ENCODE assay signal across 8 mouse cellular contexts in the genomic region with DNA sequence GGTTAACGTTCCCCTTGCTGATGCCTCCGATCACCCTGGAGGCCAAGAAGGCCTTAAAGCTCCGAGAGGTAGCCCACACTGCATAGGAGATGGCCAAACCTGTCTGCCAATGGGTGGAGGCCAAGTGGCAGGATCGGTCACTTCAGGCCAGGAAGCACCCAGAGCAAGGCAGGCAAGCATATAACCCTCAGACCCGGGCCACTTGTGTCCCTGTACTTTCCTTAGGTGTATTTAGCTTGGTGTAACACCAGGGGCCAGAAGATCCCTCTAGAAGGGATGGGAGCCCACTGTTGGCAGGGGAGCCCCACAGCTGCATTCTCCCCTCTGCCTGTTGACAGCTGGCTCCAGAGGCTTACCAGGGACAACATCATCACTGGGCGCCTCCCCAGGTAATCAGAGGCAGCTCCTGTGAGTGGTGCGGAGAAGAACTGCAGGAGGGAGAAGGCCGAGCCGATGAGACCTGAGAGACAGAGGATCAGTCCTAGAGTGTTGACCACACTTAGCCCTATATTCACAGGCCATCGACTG. TPM values are rescaled to one million over a fixed set of nuclear protein-coding genes. Genes with fewer than 3 reads are reported as not detected.
DNase-seq lines count a peak whose midpoint lies in the region; ATAC-seq and TF ChIP-seq lines count a peak whose summit lies in the region.

No protein-coding gene starts in this region.

- no peak for ATAC-seq in forebrain, embryonic 16.5 days
- no peak for ATAC-seq in liver, embryonic 12.5 days
- no peak for ATAC-seq in stomach, postnatal 0 days (ENCODE audit: low FRiP score, low TSS enrichment)

- H3K27ac ChIP-seq in layer of hippocampus, adult 2 months: peak overlapping the region; percentile 94
- H3K27ac ChIP-seq in bone marrow macrophage, adult 2 months (ENCODE audit: insufficient read depth, low read depth, low read length): no peak overlapping the region
- no peak overlapping the region for H3K27ac ChIP-seq in forebrain, embryonic 16.5 days (ENCODE audit: low read length)
- H3K27ac ChIP-seq in liver, embryonic 12.5 days: peak overlapping the region; percentile 80
- H3K27ac ChIP-seq in stomach, postnatal 0 days (replicated peaks): 0 out of 2 replicates have a peak overlapping the region, but pooled peaks have one; percentile 30

- H3K9me3 ChIP-seq in forebrain, embryonic 16.5 days (ENCODE audit: control insufficient read depth, low read length): no peaks in the 10 kb centered on the region
- no peaks in the 10 kb centered on the region for H3K9me3 ChIP-seq in liver, embryonic 12.5 days (replicated peaks)
- H3K9me3 ChIP-seq in stomach, postnatal 0 days (ENCODE audit: control insufficient read depth, low read length): no peaks in the 10 kb centered on the region

- no peaks in the 10 kb centered on the region for H3K27me3 ChIP-seq in forebrain, embryonic 16.5 days (replicated peaks; ENCODE audit: control insufficient read depth, insufficient read depth, low read length)
- no peaks in the 10 kb centered on the region for H3K27me3 ChIP-seq in liver, embryonic 12.5 days (replicated peaks)
- H3K27me3 ChIP-seq in stomach, postnatal 0 days (ENCODE audit: control insufficient read depth, insufficient read depth, low read length): no peaks in the 10 kb centered on the region

- H3K4me2 ChIP-seq in forebrain, embryonic 16.5 days (ENCODE audit: low read length): peak overlapping the region; percentile 78
- peak overlapping the region; percentile 80 for H3K4me2 ChIP-seq in liver, embryonic 12.5 days
- peak overlapping the region; percentile 93 for H3K4me2 ChIP-seq in stomach, postnatal 0 days (replicated peaks; ENCODE audit: low read depth)

- TF ChIP-seq EP300 in stomach, postnatal 0 days (optimal IDR thresholded peaks at IDR 0.05): no peak

- no peak for TF ChIP-seq CTCF in layer of hippocampus, adult 2 months (conservative IDR thresholded peaks at IDR 0.05)
- no peak for TF ChIP-seq CTCF in bone marrow macrophage, adult 2 months (IDR thresholded peaks at IDR 0.05; ENCODE audit: low read depth, low read length)
- TF ChIP-seq CTCF in stomach, postnatal 0 days (IDR thresholded peaks at IDR 0.05; ENCODE audit: low read depth): 0 out of 2 replicates have a peak, but pooled peaks have one; percentile 7

- DNase-seq in layer of hippocampus, adult 2 months (ENCODE audit: low spot score in 2 of 2): no peak
- no peak for DNase-seq in layer of hippocampus, adult 8-10 months (ENCODE audit: low spot score in 2 of 2)
- peak; percentile 18 for DNase-seq in stomach, postnatal 0 days (ENCODE audit: low spot score)
- DNase-seq in spleen, postnatal 36 days (ENCODE audit: low spot score in 2 of 2): no peak
- DNase-seq in frontal cortex, postnatal 36 days (ENCODE audit: low spot score in 2 of 2): no peak

- peak overlapping the region; percentile 85 for H3K4me3 ChIP-seq in layer of hippocampus, adult 2 months
- H3K4me3 ChIP-seq in bone marrow macrophage, adult 2 months (ENCODE audit: insufficient read depth, low read length): peak overlapping the region; percentile 88
- H3K4me3 ChIP-seq in forebrain, embryonic 16.5 days (replicated peaks; ENCODE audit: low read length): peak overlapping the region; percentile 68
- H3K4me3 ChIP-seq in liver, embryonic 12.5 days: peak overlapping the region; percentile 65
- peak overlapping the region; percentile 64 for H3K4me3 ChIP-seq in stomach, postnatal 0 days (ENCODE audit: low read depth, low read length)

- TF ChIP-seq POLR2A in bone marrow macrophage, adult 2 months (IDR thresholded peaks at IDR 0.05; ENCODE audit: borderline replicate concordance, low read depth, low read length): no peak

- 60% methylated on average over 10 of the region's 10 CpGs for WGBS in forebrain, embryonic 16.5 days
- 58% methylated on average over 10 of the region's 10 CpGs for WGBS in liver, embryonic 12.5 days (ENCODE audit: insufficient replicate concordance)
- 55% methylated on average over 10 of the region's 10 CpGs for WGBS in stomach, postnatal 0 days

- peak overlapping the region; percentile 81; the same call in 1 of the 2 replicates for H3K9ac ChIP-seq in forebrain, embryonic 16.5 days (replicated peaks; ENCODE audit: low read depth, low read length)
- H3K9ac ChIP-seq in liver, embryonic 12.5 days: peak overlapping the region; percentile 77
- peak overlapping the region; percentile 74 for H3K9ac ChIP-seq in stomach, postnatal 0 days (ENCODE audit: low read length)

- H3K4me1 ChIP-seq in bone marrow macrophage, adult 2 months (ENCODE audit: control insufficient read depth, insufficient read depth, low read length): peaks cover 29% of the 10 kb centered on the region
- peaks cover 14% of the 10 kb centered on the region for H3K4me1 ChIP-seq in forebrain, embryonic 16.5 days (replicated peaks; ENCODE audit: control insufficient read depth, insufficient read depth, low read length)
- H3K4me1 ChIP-seq in liver, embryonic 12.5 days: peaks cover 57% of the 10 kb centered on the region
- H3K4me1 ChIP-seq in stomach, postnatal 0 days (replicated peaks; ENCODE audit: control insufficient read depth, insufficient read depth): no peaks in the 10 kb centered on the region; the same call in 1 of the 2 replicates

- peaks cover 30% of the 10 kb centered on the region for H3K36me3 ChIP-seq in forebrain, embryonic 16.5 days (ENCODE audit: control insufficient read depth, insufficient read depth)
- peaks cover 83% of the 10 kb centered on the region for H3K36me3 ChIP-seq in liver, embryonic 12.5 days
- peaks cover 23% of the 10 kb centered on the region for H3K36me3 ChIP-seq in stomach, postnatal 0 days (ENCODE audit: control insufficient read depth, insufficient read depth, low read length)

RNA-seq across cellular contexts. Expression of a gene that starts 1.3 kb away (rescaled TPM):
- total RNA-seq in layer of hippocampus, adult 2 months (2021): 10 to 100 TPM; 38.3 to 48.1 TPM
- 10 to 100 TPM; 39.6 to 50.6 (median 46.0) TPM for total RNA-seq in layer of hippocampus, adult 8-10 months (2022)
- 34.6 and 47.4 TPM in 2 replicates for polyA plus RNA-seq in bone marrow macrophage, adult 2 months (2012; ENCODE audit: insufficient read depth, insufficient read length, missing spikeins)
- polyA plus RNA-seq in forebrain, embryonic 16.5 days (2015; fragmentation: Nextera tagmentation; extraction: Ambion mirVana): 93.0 and 119 TPM in 2 replicates
- polyA plus RNA-seq in liver, embryonic 12.5 days (2016; fragmentation: Nextera tagmentation; extraction: Ambion mirVana): 66.8 and 77.4 TPM in 2 replicates
- polyA plus RNA-seq in stomach, postnatal 0 days (2015; fragmentation: Nextera tagmentation; extraction: Ambion mirVana): 57.4 and 62.0 TPM in 2 replicates

RNA-seq across cellular contexts. Expression of a gene that starts 24.2 kb away (rescaled TPM):
- 10 to 100 TPM; 16.0 to 16.9 TPM for total RNA-seq in layer of hippocampus, adult 2 months (2021)
- total RNA-seq in layer of hippocampus, adult 8-10 months (2022): 10 to 100 TPM; 11.5 to 18.2 (median 16.6) TPM
- polyA plus RNA-seq in bone marrow macrophage, adult 2 months (2012; ENCODE audit: insufficient read depth, insufficient read length, missing spikeins): 19.2 and 21.9 TPM in 2 replicates
- polyA plus RNA-seq in forebrain, embryonic 16.5 days (2015; fragmentation: Nextera tagmentation; extraction: Ambion mirVana): 23.7 and 26.4 TPM in 2 replicates
- polyA plus RNA-seq in liver, embryonic 12.5 days (2016; fragmentation: Nextera tagmentation; extraction: Ambion mirVana): 26.4 and 27.9 TPM in 2 replicates
- 13.1 and 14.2 TPM in 2 replicates for polyA plus RNA-seq in stomach, postnatal 0 days (2015; fragmentation: Nextera tagmentation; extraction: Ambion mirVana)

RNA-seq across cellular contexts. Expression of a gene that starts 24.4 kb away (rescaled TPM):
- total RNA-seq in layer of hippocampus, adult 2 months (2021): 1 to 10 TPM; 4.5 to 6.3 TPM
- 1 to 10 TPM; 4.1 to 8.5 (median 5.7) TPM for total RNA-seq in layer of hippocampus, adult 8-10 months (2022)
- polyA plus RNA-seq in bone marrow macrophage, adult 2 months (2012; ENCODE audit: insufficient read depth, insufficient read length, missing spikeins): 4.8 and 7.7 TPM in 2 replicates
- 1.4 and 2.4 TPM in 2 replicates for polyA plus RNA-seq in forebrain, embryonic 16.5 days (2015; fragmentation: Nextera tagmentation; extraction: Ambion mirVana)
- polyA plus RNA-seq in liver, embryonic 12.5 days (2016; fragmentation: Nextera tagmentation; extraction: Ambion mirVana): 1.2 and 1.4 TPM in 2 replicates
- polyA plus RNA-seq in stomach, postnatal 0 days (2015; fragmentation: Nextera tagmentation; extraction: Ambion mirVana): 1.2 and 2.0 TPM in 2 replicates

Comparison
In these comparisons a context has a peak if more than half of its experiments do, and no peak if none do; other contexts are left out.
1. H3K27ac ChIP-seq: peak in layer of hippocampus, adult 2 months (single experiment), liver, embryonic 12.5 days (single experiment) and stomach, postnatal 0 days (single experiment); none in bone marrow macrophage, adult 2 months (single experiment) and forebrain, embryonic 16.5 days (single experiment).
2. Peak in every context shown above with its lines, with median percentiles within 50 percentile points of each other: H3K4me3 ChIP-seq, H3K4me2 ChIP-seq and H3K9ac ChIP-seq.